Comparison of ENCODE assay signal across 18 mouse cellular contexts in the genomic region with DNA sequence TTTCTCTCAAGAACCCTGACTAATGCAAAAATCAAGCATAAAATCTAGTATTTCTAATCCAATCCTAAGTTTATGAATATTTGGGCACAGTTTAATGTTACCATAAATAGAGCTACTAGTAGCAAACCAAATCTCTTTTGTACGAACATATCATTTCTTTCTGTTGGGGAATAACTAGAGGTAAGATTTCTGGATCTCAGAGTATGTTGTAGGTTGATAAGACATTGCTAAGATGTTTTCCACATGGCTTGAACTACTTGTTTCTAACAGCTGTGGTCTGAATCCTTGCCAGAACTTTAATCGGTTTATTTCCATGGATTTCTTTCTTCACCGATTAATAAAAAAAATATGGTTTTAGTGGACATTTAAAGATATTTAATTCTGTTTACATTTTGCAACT.
"Had no signal": no experiment of that assay in that cellular context is flagged by ENCODE, and none has a peak within 500 bp of the region (broad histone marks: within the 10 kb centered on the region; RNA-seq: fewer than 3 reads in every experiment).

No protein-coding gene starts in this region.

- H3K9ac ChIP-seq: liver, embryonic 15.5 days; liver, postnatal 0 days; lung, embryonic 15.5 days; neural tube, embryonic 12.5 days; stomach, embryonic 15.5 days had no signal

- H3K4me1 ChIP-seq: liver, embryonic 15.5 days; lung, embryonic 15.5 days; megakaryocyte, embryonic 14.5 days; neural tube, embryonic 12.5 days; stomach, embryonic 15.5 days had no signal

- H3K4me2 ChIP-seq: liver, embryonic 15.5 days; lung, embryonic 15.5 days; midbrain, embryonic 11.5 days; neural tube, embryonic 12.5 days; stomach, embryonic 15.5 days had no signal

- DNase-seq: liver, postnatal 0 days; lung, postnatal 14 days; lung, postnatal 36 days; midbrain, embryonic 14.5 days; right cerebral cortex, postnatal 14 days; thymus, adult 2 months; thymus, postnatal 25 days; thymus, postnatal 4 days had no signal

- H3K36me3 ChIP-seq: liver, embryonic 15.5 days; lung, embryonic 15.5 days; neural tube, embryonic 12.5 days; stomach, embryonic 15.5 days had no signal

- H3K4me3 ChIP-seq: liver, embryonic 15.5 days; lung, embryonic 15.5 days; megakaryocyte, embryonic 14.5 days; neural tube, embryonic 12.5 days; stomach, embryonic 15.5 days had no signal

- H3K9me3 ChIP-seq: liver, embryonic 15.5 days; lung, embryonic 15.5 days; megakaryocyte, embryonic 14.5 days; neural tube, embryonic 12.5 days; stomach, embryonic 15.5 days had no signal

- ATAC-seq: liver, postnatal 0 days; lung, postnatal 0 days; midbrain, embryonic 16.5 days had no signal

- H3K27me3 ChIP-seq: liver, embryonic 15.5 days; lung, embryonic 15.5 days; megakaryocyte, embryonic 14.5 days; neural tube, embryonic 12.5 days; stomach, embryonic 15.5 days had no signal

- H3K27ac ChIP-seq: liver, embryonic 15.5 days; lung, embryonic 15.5 days; macrophage; neural tube, embryonic 12.5 days; stomach, embryonic 15.5 days; stomach, postnatal 0 days had no signal
